Mouse (Mus musculus): ENCODE measurements at regions not wholly inside any gene's neighbourhood (a gene's known extent, or its start where the extent isn't known, plus 50 kb on each side); places are given as distances from the start of the nearest gene placed in this dataset.

GRCm38 (mm10) chr12:109844723-109845601 lies 244.8 kb upstream of the Rtl1 start:
- H3K36me3 ChIP-seq, result no peaks in the 10 kb centered on the region
- peak; percentile 49; the same call in 1 of the 2 replicates for ATAC-seq (ENCODE audit: low FRiP score)

DNA sequence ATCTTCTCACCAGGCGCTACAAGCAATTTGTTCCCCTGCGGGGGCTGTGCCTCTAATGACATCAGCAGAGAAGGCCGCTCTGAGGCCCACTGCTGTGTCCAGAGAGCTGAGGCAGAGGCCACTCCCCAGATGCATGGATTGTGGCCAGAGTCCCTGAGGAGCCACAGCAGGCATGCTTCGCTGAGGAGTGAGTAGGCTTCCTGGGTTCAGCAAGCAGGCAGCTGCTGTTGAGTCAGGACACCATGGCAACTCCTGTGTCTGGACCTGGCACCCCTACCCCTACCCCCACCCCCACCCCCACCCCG lies 245.4 kb upstream of the Rtl1 start:
- Histone ChIP-seq H3K27ac (no peak overlapping the region), H3K4me2 (no peak overlapping the region), H3K4me1 (replicated peaks) (peaks cover 11% of the 10 kb centered on the region), H3K4me3 (no peak overlapping the region), H3K27me3 (0 out of 2 replicates have a peak, but pooled peaks cover 13% of the 10 kb centered on the region), H3K9ac (no peak overlapping the region), H3K9me3 (no peaks in the 10 kb centered on the region), H3K36me3 (no peaks in the 10 kb centered on the region)
- 24% methylated on average over 5 of the region's 5 CpGs for WGBS
- peak; percentile 43; the same call in 1 of the 2 replicates for ATAC-seq (ENCODE audit: low FRiP score)

More at GRCm38 (mm10) chr12:109844723-109845601, 244.8 kb upstream of the Rtl1 start:
- 37% methylated on average over 8 of the region's 8 CpGs for WGBS
- no peak overlapping the region for H3K9ac ChIP-seq
- H3K4me2 ChIP-seq, result no peak overlapping the region
- H3K4me1 ChIP-seq (replicated peaks), result peaks cover 17% of the 10 kb centered on the region
- H3K27me3 ChIP-seq, result 0 out of 2 replicates have a peak, but pooled peaks cover 13% of the 10 kb centered on the region
- no peak overlapping the region for H3K27ac ChIP-seq
- no peaks in the 10 kb centered on the region for H3K9me3 ChIP-seq
- no peak overlapping the region for H3K4me3 ChIP-seq

GRCm38 (mm10) chr12:109856336-109856735 lies 256.2 kb upstream of the Rtl1 start:
- WGBS, result 97% methylated on average over 1 of the region's 1 CpGs
- H3K4me3 ChIP-seq, result no peak overlapping the region
- peaks cover 6% of the 10 kb centered on the region; the same call in 1 of the 2 replicates for H3K9me3 ChIP-seq
- no peak overlapping the region for H3K4me2 ChIP-seq
- no peaks in the 10 kb centered on the region for H3K4me1 ChIP-seq (replicated peaks)
- ATAC-seq (ENCODE audit: low FRiP score), result no peak
- H3K9ac ChIP-seq, result no peak overlapping the region
- no peaks in the 10 kb centered on the region for H3K36me3 ChIP-seq
- H3K27me3 ChIP-seq, result no peaks in the 10 kb centered on the region
- H3K27ac ChIP-seq, result no peak overlapping the region

- Histone ChIP-seq H3K4me1 (replicated peaks) (no peaks in the 10 kb centered on the region), H3K9me3 (peaks cover 4% of the 10 kb centered on the region; the same call in 1 of the 2 replicates), H3K9ac (no peak overlapping the region), H3K4me3 (no peak overlapping the region), H3K36me3 (no peaks in the 10 kb centered on the region), H3K27me3 (no peaks in the 10 kb centered on the region), H3K27ac (no peak overlapping the region), H3K4me2 (no peak overlapping the region)
- WGBS, result 68% methylated on average over 4 of the region's 4 CpGs
- no peak for ATAC-seq (ENCODE audit: low FRiP score)
These were observed 257.6 kb upstream of the Rtl1 start for GRCm38 (mm10) chr12:109857705-109858104.

- Histone ChIP-seq H3K4me3 (no peak overlapping the region), H3K27me3 (no peaks in the 10 kb centered on the region), H3K36me3 (no peaks in the 10 kb centered on the region), H3K27ac (no peak overlapping the region), H3K9me3 (no peaks in the 10 kb centered on the region), H3K4me1 (replicated peaks) (no peaks in the 10 kb centered on the region), H3K9ac (no peak overlapping the region), H3K4me2 (no peak overlapping the region)
- ATAC-seq (ENCODE audit: low FRiP score), result no peak
- WGBS, result 74% methylated on average over 4 of the region's 4 CpGs
These were observed 264.7 kb upstream of the Rtl1 start for GRCm38 (mm10) chr12:109864826-109865225.

GRCm38 (mm10) chr12:109871021-109871420 lies 270.9 kb upstream of the Rtl1 start:
- WGBS, result 88% methylated on average over 14 of the region's 14 CpGs
- Histone ChIP-seq H3K4me2 (no peak overlapping the region), H3K4me3 (no peak overlapping the region), H3K9ac (no peak overlapping the region), H3K4me1 (replicated peaks) (no peaks in the 10 kb centered on the region), H3K27ac (no peak overlapping the region), H3K27me3 (no peaks in the 10 kb centered on the region), H3K9me3 (no peaks in the 10 kb centered on the region), H3K36me3 (no peaks in the 10 kb centered on the region)
- no peak for ATAC-seq (ENCODE audit: low FRiP score)

GRCm38 (mm10) chr12:109874466-109874865 lies 274.3 kb upstream of the Rtl1 start:
- Histone ChIP-seq H3K9ac (no peak overlapping the region), H3K4me2 (no peak overlapping the region), H3K4me3 (no peak overlapping the region), H3K4me1 (replicated peaks) (no peaks in the 10 kb centered on the region), H3K36me3 (no peaks in the 10 kb centered on the region), H3K27ac (no peak overlapping the region), H3K9me3 (no peaks in the 10 kb centered on the region), H3K27me3 (no peaks in the 10 kb centered on the region)
- WGBS, result 90% methylated on average over 7 of the region's 7 CpGs
- no peak for ATAC-seq (ENCODE audit: low FRiP score)

DNA sequence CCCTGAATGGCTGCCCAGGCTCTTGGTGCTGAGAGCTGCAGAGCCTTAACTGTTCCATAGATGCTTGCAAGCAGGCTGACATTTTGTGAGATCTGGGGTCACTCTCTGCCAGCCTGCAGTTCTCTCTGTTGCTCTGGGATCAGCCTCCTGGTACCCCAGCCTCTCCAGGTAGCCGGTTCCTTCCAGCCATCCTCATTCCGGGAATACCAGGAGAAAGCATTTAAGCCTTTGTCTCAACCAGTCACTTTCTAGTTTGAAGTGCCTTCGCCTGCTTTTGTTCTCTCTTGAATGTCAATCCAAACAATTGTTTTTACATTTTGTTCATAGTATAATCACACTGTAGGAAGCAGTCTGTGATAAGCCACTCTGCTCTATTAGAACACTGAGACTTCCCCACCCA lies 281.0 kb upstream of the Rtl1 start:
- Histone ChIP-seq H3K4me2 (no peak overlapping the region), H3K36me3 (no peaks in the 10 kb centered on the region), H3K27ac (no peak overlapping the region), H3K27me3 (no peaks in the 10 kb centered on the region), H3K4me1 (replicated peaks) (no peaks in the 10 kb centered on the region), H3K9ac (no peak overlapping the region), H3K9me3 (no peaks in the 10 kb centered on the region), H3K4me3 (no peak overlapping the region)
- WGBS, result 45% methylated on average over 3 of the region's 3 CpGs
- no peak for ATAC-seq (ENCODE audit: low FRiP score)

GRCm38 (mm10) chr12:109891206-109891605 lies 291.1 kb upstream of the Rtl1 start:
- no peak overlapping the region for H3K4me2 ChIP-seq
- no peak for ATAC-seq (ENCODE audit: low FRiP score)
- 87% methylated on average over 2 of the region's 2 CpGs for WGBS
- H3K27ac ChIP-seq, result no peak overlapping the region
- no peak overlapping the region for H3K9ac ChIP-seq
- no peaks in the 10 kb centered on the region for H3K27me3 ChIP-seq
- H3K9me3 ChIP-seq, result no peaks in the 10 kb centered on the region
- no peak overlapping the region for H3K4me3 ChIP-seq
- H3K36me3 ChIP-seq, result no peaks in the 10 kb centered on the region
- no peaks in the 10 kb centered on the region for H3K4me1 ChIP-seq (replicated peaks)

DNA sequence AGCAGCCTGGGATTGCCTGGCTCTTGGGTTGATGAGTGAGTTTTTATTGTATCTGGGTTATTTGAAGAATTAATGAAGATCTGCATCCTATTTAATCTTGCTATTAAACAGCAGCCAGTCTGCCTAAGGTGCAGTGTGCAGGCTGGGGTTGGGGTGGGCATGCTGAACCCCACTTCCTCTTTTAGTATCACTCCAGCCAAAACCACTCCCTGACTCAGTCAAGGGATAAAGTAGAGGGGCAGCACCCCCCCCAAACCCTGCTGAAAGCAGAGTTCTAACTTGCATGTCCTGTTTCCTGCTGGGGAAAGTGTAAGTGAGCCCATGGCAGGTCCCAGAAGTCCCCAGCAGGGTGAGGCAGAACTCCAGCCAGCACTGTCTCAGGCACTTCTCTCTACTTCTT lies 292.7 kb upstream of the Rtl1 start:
- Histone ChIP-seq H3K4me1 (replicated peaks) (no peaks in the 10 kb centered on the region), H3K36me3 (no peaks in the 10 kb centered on the region), H3K4me2 (no peak overlapping the region), H3K27ac (no peak overlapping the region), H3K9me3 (no peaks in the 10 kb centered on the region), H3K4me3 (no peak overlapping the region), H3K9ac (no peak overlapping the region), H3K27me3 (no peaks in the 10 kb centered on the region)
- no peak for ATAC-seq (ENCODE audit: low FRiP score)

GRCm38 (mm10) chr12:109893657-109894056 lies 293.5 kb upstream of the Rtl1 start:
- Histone ChIP-seq H3K36me3 (no peaks in the 10 kb centered on the region), H3K4me3 (no peak overlapping the region), H3K4me2 (no peak overlapping the region), H3K9ac (no peak overlapping the region), H3K27ac (no peak overlapping the region), H3K27me3 (no peaks in the 10 kb centered on the region), H3K9me3 (no peaks in the 10 kb centered on the region), H3K4me1 (replicated peaks) (no peaks in the 10 kb centered on the region)
- WGBS, result 81% methylated on average over 4 of the region's 4 CpGs
- ATAC-seq (ENCODE audit: low FRiP score), result no peak

DNA sequence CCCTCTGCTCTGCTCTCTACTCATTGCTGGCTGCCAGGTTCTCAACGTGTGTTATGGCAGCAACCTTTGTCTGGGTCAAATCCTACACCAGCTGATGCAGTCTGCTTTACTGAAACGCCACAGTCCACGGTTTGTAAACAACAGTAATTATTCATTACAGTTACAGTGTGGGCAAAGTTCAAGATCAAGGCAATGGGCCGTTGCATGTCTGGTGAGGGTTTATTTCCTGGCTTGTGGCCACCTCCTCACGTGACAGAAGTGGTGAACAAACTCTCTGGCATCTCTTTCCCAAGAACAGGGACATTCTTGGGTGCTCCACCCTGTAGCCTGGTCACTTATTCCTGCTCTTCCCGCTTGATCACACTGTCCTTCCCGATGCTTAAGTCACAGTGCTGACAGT lies 295.3 kb upstream of the Rtl1 start:
- Histone ChIP-seq H3K9me3 (no peaks in the 10 kb centered on the region), H3K4me1 (replicated peaks) (no peaks in the 10 kb centered on the region), H3K27ac (no peak overlapping the region), H3K4me2 (no peak overlapping the region), H3K9ac (no peak overlapping the region), H3K27me3 (no peaks in the 10 kb centered on the region), H3K4me3 (no peak overlapping the region), H3K36me3 (no peaks in the 10 kb centered on the region)
- 78% methylated on average over 7 of the region's 7 CpGs for WGBS
- no peak for ATAC-seq (ENCODE audit: low FRiP score)

GRCm38 (mm10) chr12:109896397-109896796 lies 296.3 kb upstream of the Rtl1 start:
- WGBS, result 93% methylated on average over 9 of the region's 9 CpGs
- no peak overlapping the region for H3K9ac ChIP-seq
- no peak for ATAC-seq (ENCODE audit: low FRiP score)
- no peak overlapping the region for H3K4me3 ChIP-seq
- no peaks in the 10 kb centered on the region for H3K9me3 ChIP-seq
- H3K4me1 ChIP-seq (replicated peaks), result no peaks in the 10 kb centered on the region
- no peaks in the 10 kb centered on the region for H3K27me3 ChIP-seq
- H3K27ac ChIP-seq, result no peak overlapping the region
- H3K4me2 ChIP-seq, result no peak overlapping the region
- H3K36me3 ChIP-seq, result no peaks in the 10 kb centered on the region
